Mouse (Mus musculus) ES-Bruce4 (cell line): ENCODE results near the gene Palmd. TPM values are rescaled to one million over a fixed set of nuclear protein-coding genes. Genes with fewer than 3 reads are reported as not detected.

ENCODE experiments used
- H3K27ac ChIP-seq: 2 replicates; pipeline ENCODE4 v1.5.1; 2012; ENCODE audit warnings: low read length, inconsistent platforms; ENCODE audit not compliant: insufficient read depth
- H3K27me3 ChIP-seq: 2 replicates; pipeline ENCODE4 v1.6.1; 2012; ENCODE audit warnings: mild to moderate bottlenecking, low read length, inconsistent platforms; ENCODE audit not compliant: control insufficient read depth, poor library complexity, insufficient read depth, severe bottlenecking
- H3K36me3 ChIP-seq: 2 replicates; pipeline ENCODE4 v1.6.1; 2012; ENCODE audit warnings: inconsistent platforms, mild to moderate bottlenecking, low read length, moderate library complexity; ENCODE audit not compliant: control insufficient read depth, poor library complexity, insufficient read depth, severe bottlenecking
- H3K4me1 ChIP-seq: one replicate; pipeline ENCODE4 v1.8.1; 2011; ENCODE audit warnings: low read length; ENCODE audit not compliant: control insufficient read depth, insufficient read depth
- H3K4me3 ChIP-seq: 2 replicates; pipeline ENCODE4 v1.5.1; 2011; ENCODE audit warnings: low read depth, mild to moderate bottlenecking, low read length
- H3K9ac ChIP-seq: 2 replicates; pipeline ENCODE4 v1.6.1; 2012; ENCODE audit warnings: low read depth, mild to moderate bottlenecking, inconsistent platforms; ENCODE audit not compliant: poor library complexity, severe bottlenecking
- H3K9me3 ChIP-seq: replicated peaks from 2 replicates; pipeline ENCODE4 v1.6.1; 2012; ENCODE audit warnings: mild to moderate bottlenecking, low read length, inconsistent platforms; ENCODE audit not compliant: control insufficient read depth, poor library complexity, insufficient read depth, severe bottlenecking
- CTCF ChIP-seq: IDR thresholded peaks from one replicate; pipeline ENCODE4 v1.8.1; 2011; ENCODE audit warnings: low read depth, low read length
- EP300 ChIP-seq: IDR thresholded peaks from 2 replicates; pipeline ENCODE4 v1.6.1; 2011; ENCODE audit warnings: low read depth, low read length; ENCODE audit not compliant: insufficient read depth
- POLR2A ChIP-seq: IDR thresholded peaks from one replicate; pipeline ENCODE4 v1.8.1; 2011; ENCODE audit warnings: low read length; ENCODE audit not compliant: insufficient read depth
- polyA plus RNA-seq: library from polyadenylated mRNA; stranded (reverse); fragments of >200 nt; gene quantifications from 2 replicates; pipeline ENCODE4 v1.2.4, GENCODE M21; 2011; ENCODE audit warnings: low read depth; ENCODE audit not compliant: missing spikeins, insufficient read depth, insufficient read length

Gene Palmd
- polyA plus RNA-seq, 1 experiment = not detected

GRCm38 (mm10) chr3:116942751-116943150 lies 26.0 kb downstream of the Palmd start:
- no peak overlapping the region for H3K27ac ChIP-seq
- H3K36me3 ChIP-seq = no peaks in the 10 kb centered on the region
- H3K9me3 ChIP-seq = no peaks in the 10 kb centered on the region
- H3K4me3 ChIP-seq = no peak overlapping the region
- H3K27me3 ChIP-seq = no peaks in the 10 kb centered on the region
- no peak for TF ChIP-seq POLR2A
- no peak for TF ChIP-seq EP300
- no peak for TF ChIP-seq CTCF
- H3K4me1 ChIP-seq = no peaks in the 10 kb centered on the region
- H3K9ac ChIP-seq = no peak overlapping the region

- H3K4me3 ChIP-seq = no peak overlapping the region
- no peaks in the 10 kb centered on the region for H3K9me3 ChIP-seq
- H3K36me3 ChIP-seq = no peaks in the 10 kb centered on the region
- H3K27me3 ChIP-seq = no peaks in the 10 kb centered on the region
- H3K27ac ChIP-seq = no peak overlapping the region
- no peaks in the 10 kb centered on the region for H3K4me1 ChIP-seq
- TF ChIP-seq POLR2A (no peak), CTCF (no peak), EP300 (no peak)
- H3K9ac ChIP-seq = no peak overlapping the region
These were observed 27.1 kb downstream of the Palmd start for GRCm38 (mm10) chr3:116941559-116942117.

- H3K36me3 ChIP-seq = no peaks in the 10 kb centered on the region
- no peak overlapping the region for H3K27ac ChIP-seq
- no peak for TF ChIP-seq CTCF
- TF ChIP-seq EP300 = no peak
- no peak for TF ChIP-seq POLR2A
- H3K4me1 ChIP-seq = no peaks in the 10 kb centered on the region
- H3K4me3 ChIP-seq = no peak overlapping the region
- no peaks in the 10 kb centered on the region for H3K27me3 ChIP-seq
- no peaks in the 10 kb centered on the region for H3K9me3 ChIP-seq
- no peak overlapping the region for H3K9ac ChIP-seq
These were observed 27.8 kb downstream of the Palmd start for GRCm38 (mm10) chr3:116940804-116941558.

- no peak overlapping the region for H3K4me3 ChIP-seq
- no peaks in the 10 kb centered on the region for H3K9me3 ChIP-seq
- H3K27me3 ChIP-seq = no peaks in the 10 kb centered on the region
- no peak overlapping the region for H3K27ac ChIP-seq
- H3K4me1 ChIP-seq = no peaks in the 10 kb centered on the region
- no peaks in the 10 kb centered on the region for H3K36me3 ChIP-seq
- no peak overlapping the region for H3K9ac ChIP-seq
- TF ChIP-seq EP300 (no peak), POLR2A (no peak), CTCF (no peak)
These were observed 31.7 kb downstream of the Palmd start for GRCm38 (mm10) chr3:116936934-116937691.

GRCm38 (mm10) chr3:116933158-116933557 lies 35.6 kb downstream of the Palmd start:
- Histone ChIP-seq H3K4me1 (no peaks in the 10 kb centered on the region), H3K27ac (no peak overlapping the region), H3K9me3 (no peaks in the 10 kb centered on the region), H3K4me3 (no peak overlapping the region), H3K9ac (no peak overlapping the region), H3K27me3 (no peaks in the 10 kb centered on the region), H3K36me3 (no peaks in the 10 kb centered on the region)
- no peak for TF ChIP-seq POLR2A
- no peak for TF ChIP-seq EP300
- no peak for TF ChIP-seq CTCF

GRCm38 (mm10) chr3:116928994-116929393 lies 39.8 kb downstream of the Palmd start:
- no peaks in the 10 kb centered on the region for H3K4me1 ChIP-seq
- no peaks in the 10 kb centered on the region for H3K9me3 ChIP-seq
- no peaks in the 10 kb centered on the region for H3K36me3 ChIP-seq
- no peak overlapping the region for H3K9ac ChIP-seq
- no peak overlapping the region for H3K4me3 ChIP-seq
- no peak overlapping the region for H3K27ac ChIP-seq
- no peak for TF ChIP-seq CTCF
- no peak for TF ChIP-seq EP300
- TF ChIP-seq POLR2A = no peak
- H3K27me3 ChIP-seq = peaks cover 1% of the 10 kb centered on the region; the same call in 1 of the 2 replicates
